Mouse (Mus musculus): ENCODE results near the gene Prelid3b. TPM values are rescaled to one million over a fixed set of nuclear protein-coding genes. Genes with fewer than 3 reads are reported as not detected.

Prelid3b gene
- polyA plus RNA-seq, 1 experiment from 2014 or later = 129 TPM

DNA sequence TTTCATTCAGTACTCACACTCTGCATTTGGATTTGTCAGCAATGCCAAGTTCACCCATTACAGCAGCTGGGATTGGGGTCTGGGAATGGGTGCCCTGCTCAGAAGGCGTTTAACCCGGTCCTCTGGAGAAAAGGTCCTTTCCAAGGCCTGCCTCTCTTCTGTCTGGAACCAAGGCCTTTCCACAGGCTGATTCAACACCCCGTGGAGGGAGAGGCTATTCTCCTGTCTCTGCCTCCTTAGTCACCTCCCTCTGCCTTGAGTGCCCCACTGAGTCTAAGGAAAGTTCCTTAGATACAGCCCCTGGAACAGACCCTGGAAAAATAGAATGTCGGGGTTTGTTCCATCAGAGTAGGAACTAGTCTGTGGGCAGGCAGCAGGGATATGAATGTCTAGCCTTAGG is 24.5 kb downstream of the Prelid3b start:
- H3K9me3 ChIP-seq = no peaks in the 10 kb centered on the region
- no peak overlapping the region for H3K27ac ChIP-seq
- peaks cover 11% of the 10 kb centered on the region for H3K4me1 ChIP-seq
- 92% methylated on average over 4 of the region's 4 CpGs for WGBS
- H3K27me3 ChIP-seq (ENCODE audit: poor library complexity, severe bottlenecking) = no peaks in the 10 kb centered on the region; the same call in 1 of the 2 replicates
- H3K4me3 ChIP-seq = no peak overlapping the region
- no peaks in the 10 kb centered on the region for H3K36me3 ChIP-seq (replicated peaks)
- no peak for DNase-seq (ENCODE audit: extremely low spot score, low spot score)

DNA sequence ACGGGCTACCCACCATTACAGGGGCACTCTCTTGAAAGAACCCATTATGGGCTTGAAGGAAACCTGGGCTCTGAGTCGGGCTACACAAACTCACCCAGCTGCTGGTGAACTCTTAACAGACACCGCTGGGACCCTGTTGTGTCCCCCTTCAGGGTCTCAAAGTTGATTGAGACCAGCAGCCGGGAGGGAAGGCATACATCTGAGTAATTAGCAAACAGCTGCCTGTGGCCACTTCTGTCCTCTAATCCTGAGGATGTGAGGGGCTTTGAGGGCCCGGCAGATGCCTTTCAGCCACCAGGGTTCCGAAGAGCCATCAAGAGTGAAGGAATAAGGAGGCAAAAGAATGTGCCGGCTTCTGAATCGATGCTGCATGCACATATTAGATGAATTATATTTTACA is 26.0 kb downstream of the Prelid3b start:
- WGBS = 62% methylated on average over 8 of the region's 8 CpGs
- peaks cover 16% of the 10 kb centered on the region for H3K4me1 ChIP-seq
- no peaks in the 10 kb centered on the region for H3K9me3 ChIP-seq
- H3K4me3 ChIP-seq = no peak overlapping the region
- no peaks in the 10 kb centered on the region; the same call in 1 of the 2 replicates for H3K27me3 ChIP-seq (ENCODE audit: poor library complexity, severe bottlenecking)
- H3K36me3 ChIP-seq (replicated peaks) = no peaks in the 10 kb centered on the region
- H3K27ac ChIP-seq = no peak overlapping the region
- no peak for DNase-seq (ENCODE audit: extremely low spot score, low spot score)

DNA sequence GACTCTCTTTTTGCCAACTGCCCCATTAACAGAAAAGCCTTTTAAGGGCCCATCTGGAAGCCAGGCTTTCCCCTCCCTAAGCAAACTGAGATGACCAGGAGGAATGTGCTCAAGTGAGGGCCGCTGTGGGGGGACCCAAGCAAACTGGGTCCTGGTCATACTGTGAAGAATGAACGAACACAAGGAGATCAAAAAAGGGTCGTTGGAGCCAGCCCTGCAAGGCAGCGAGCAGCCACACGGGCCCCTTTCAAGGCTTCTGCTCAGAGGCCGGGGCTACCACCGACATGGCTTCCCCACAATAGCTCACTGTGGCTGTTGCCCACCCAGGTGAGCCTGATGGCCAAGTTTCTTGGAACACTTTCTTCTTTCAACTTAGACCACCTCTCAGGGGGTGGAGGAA is 26.4 kb downstream of the Prelid3b start:
- H3K36me3 ChIP-seq (replicated peaks) = no peaks in the 10 kb centered on the region
- no peak for DNase-seq (ENCODE audit: extremely low spot score, low spot score)
- peaks cover 16% of the 10 kb centered on the region for H3K4me1 ChIP-seq
- no peaks in the 10 kb centered on the region; the same call in 1 of the 2 replicates for H3K27me3 ChIP-seq (ENCODE audit: poor library complexity, severe bottlenecking)
- no peak overlapping the region for H3K4me3 ChIP-seq
- no peaks in the 10 kb centered on the region for H3K9me3 ChIP-seq
- peak overlapping the region; percentile 35; the same call in 1 of the 2 replicates for H3K27ac ChIP-seq
- WGBS = 60% methylated on average over 7 of the region's 7 CpGs

DNA sequence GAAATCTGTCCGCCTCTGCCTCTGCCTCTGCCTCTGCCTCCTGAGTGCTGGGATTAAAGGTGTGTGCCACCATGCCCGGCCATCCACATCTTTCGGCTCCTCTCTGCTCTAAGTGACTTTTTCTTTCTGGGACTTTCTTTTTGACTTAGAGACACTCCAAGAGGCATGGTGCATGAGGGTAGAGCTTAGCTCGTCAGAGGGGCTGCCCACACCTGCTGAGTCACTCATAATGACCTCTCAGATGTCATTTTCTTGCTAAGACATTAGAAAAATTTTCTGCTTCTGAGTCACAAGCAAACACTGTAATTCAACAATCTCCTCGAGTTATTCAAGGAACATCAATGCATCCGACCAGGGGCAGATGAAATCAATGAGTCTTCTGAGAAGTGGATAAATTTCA is 27.9 kb downstream of the Prelid3b start:
- 89% methylated on average over 6 of the region's 6 CpGs for WGBS
- Histone ChIP-seq H3K27me3 (ENCODE audit: poor library complexity, severe bottlenecking) (no peaks in the 10 kb centered on the region; the same call in 1 of the 2 replicates), H3K36me3 (replicated peaks) (no peaks in the 10 kb centered on the region), H3K27ac (no peak overlapping the region), H3K4me1 (peaks cover 16% of the 10 kb centered on the region), H3K9me3 (no peaks in the 10 kb centered on the region), H3K4me3 (no peak overlapping the region)
- no peak for DNase-seq (ENCODE audit: extremely low spot score, low spot score)

DNA sequence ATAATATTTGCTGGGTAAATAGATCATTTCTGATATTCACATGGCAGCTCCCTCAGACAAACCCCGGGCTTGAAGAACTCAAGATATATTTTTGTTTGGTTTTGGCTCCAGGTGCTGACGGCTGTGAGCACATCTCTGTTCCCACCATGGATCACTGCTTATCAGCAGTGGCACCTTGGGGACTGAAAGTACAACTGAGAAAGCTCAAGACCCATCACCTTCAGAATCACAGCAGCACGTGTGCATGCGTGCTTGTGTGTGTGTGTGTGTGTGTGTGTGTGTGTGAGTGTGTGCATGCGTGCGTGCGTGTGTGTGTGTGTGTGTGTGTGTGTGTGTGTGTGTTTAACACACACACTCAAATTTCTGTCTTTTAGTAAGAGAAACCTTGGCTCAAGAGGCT is 28.5 kb downstream of the Prelid3b start:
- Histone ChIP-seq H3K27ac (no peak overlapping the region), H3K4me1 (peaks cover 20% of the 10 kb centered on the region), H3K9me3 (no peaks in the 10 kb centered on the region), H3K27me3 (ENCODE audit: poor library complexity, severe bottlenecking) (no peaks in the 10 kb centered on the region; the same call in 1 of the 2 replicates), H3K4me3 (no peak overlapping the region), H3K36me3 (replicated peaks) (no peaks in the 10 kb centered on the region)
- 91% methylated on average over 7 of the region's 7 CpGs for WGBS
- no peak for DNase-seq (ENCODE audit: extremely low spot score, low spot score)

DNA sequence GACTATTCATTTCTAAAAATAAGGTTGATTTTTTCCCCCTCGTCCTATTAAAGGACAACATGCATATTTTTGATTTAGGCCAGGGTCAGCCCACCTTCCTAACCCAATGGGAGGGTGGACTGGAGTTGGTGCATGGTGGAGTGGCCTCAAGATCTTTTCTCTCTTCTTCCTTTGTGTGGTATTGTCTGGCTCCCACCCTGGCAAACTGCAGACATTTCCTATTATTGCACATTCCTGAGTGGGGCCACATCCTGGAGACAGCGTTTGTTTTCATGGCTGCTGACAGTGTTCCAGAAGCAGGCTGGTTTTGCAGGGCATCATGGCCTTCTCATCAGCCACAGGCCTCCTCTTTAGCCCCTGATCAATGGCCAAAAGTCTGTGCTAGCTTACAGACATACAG is 29.8 kb downstream of the Prelid3b start:
- H3K4me3 ChIP-seq = no peak overlapping the region
- no peaks in the 10 kb centered on the region for H3K9me3 ChIP-seq
- H3K27ac ChIP-seq = peak overlapping the region; percentile 53; the same call in 1 of the 2 replicates
- peaks cover 34% of the 10 kb centered on the region for H3K4me1 ChIP-seq
- H3K27me3 ChIP-seq (ENCODE audit: poor library complexity, severe bottlenecking) = no peaks in the 10 kb centered on the region; the same call in 1 of the 2 replicates
- DNase-seq (ENCODE audit: extremely low spot score, low spot score) = no peak
- no peaks in the 10 kb centered on the region for H3K36me3 ChIP-seq (replicated peaks)
- WGBS = 80% methylated on average over 2 of the region's 2 CpGs

DNA sequence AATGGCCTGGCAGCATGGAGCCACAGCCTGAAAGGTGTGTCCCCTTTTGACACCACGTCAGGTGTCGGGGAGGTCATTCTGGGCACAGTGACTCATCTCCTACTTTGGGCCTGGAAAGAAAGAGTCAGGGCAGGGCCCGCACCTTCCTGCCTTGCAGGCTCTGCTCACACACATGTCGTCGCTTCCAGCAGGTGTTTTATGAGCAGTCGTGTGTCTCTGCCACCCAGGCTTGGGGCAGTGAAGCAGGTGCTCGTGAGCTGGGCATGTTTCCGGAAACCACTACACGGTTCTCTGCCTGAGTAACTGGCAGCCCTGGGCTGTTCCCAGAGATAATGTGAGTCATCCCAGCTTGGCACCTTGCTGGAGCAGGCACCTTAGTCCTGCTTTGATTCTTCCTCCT is 30.4 kb downstream of the Prelid3b start:
- Histone ChIP-seq H3K9me3 (no peaks in the 10 kb centered on the region), H3K36me3 (replicated peaks) (no peaks in the 10 kb centered on the region), H3K27me3 (ENCODE audit: poor library complexity, severe bottlenecking) (no peaks in the 10 kb centered on the region; the same call in 1 of the 2 replicates), H3K27ac (no peak overlapping the region), H3K4me1 (peaks cover 39% of the 10 kb centered on the region), H3K4me3 (no peak overlapping the region)
- WGBS = 85% methylated on average over 9 of the region's 9 CpGs
- no peak for DNase-seq (ENCODE audit: extremely low spot score, low spot score)

DNA sequence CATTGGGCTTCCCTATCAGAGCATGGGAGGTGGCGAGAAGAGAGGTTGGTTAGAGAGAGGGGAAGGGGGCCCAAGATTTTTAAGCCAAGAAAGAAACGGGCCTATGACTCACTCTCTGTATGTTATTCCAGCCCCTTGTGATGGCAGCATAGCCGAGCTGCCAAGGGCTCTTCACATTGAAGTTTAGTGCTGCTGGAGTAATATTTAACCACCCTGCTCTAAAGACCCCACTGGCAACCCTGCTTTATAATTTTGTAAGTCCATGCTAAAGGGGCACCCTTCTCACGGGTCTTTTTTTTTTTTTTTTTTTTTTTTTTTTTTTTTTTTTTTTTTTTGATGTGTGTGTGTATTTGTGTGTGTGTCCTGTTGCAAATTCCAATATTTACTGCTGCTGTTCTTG is 31.0 kb downstream of the Prelid3b start:
- Histone ChIP-seq H3K4me3 (no peak overlapping the region), H3K36me3 (replicated peaks) (0 out of 2 replicates have a peak, but pooled peaks cover under 1% of the 10 kb centered on the region), H3K27me3 (ENCODE audit: poor library complexity, severe bottlenecking) (no peaks in the 10 kb centered on the region), H3K4me1 (peaks cover 42% of the 10 kb centered on the region), H3K9me3 (no peaks in the 10 kb centered on the region), H3K27ac (no peak overlapping the region)
- no peak for DNase-seq (ENCODE audit: extremely low spot score, low spot score)
- WGBS = 82% methylated on average over 4 of the region's 4 CpGs

DNA sequence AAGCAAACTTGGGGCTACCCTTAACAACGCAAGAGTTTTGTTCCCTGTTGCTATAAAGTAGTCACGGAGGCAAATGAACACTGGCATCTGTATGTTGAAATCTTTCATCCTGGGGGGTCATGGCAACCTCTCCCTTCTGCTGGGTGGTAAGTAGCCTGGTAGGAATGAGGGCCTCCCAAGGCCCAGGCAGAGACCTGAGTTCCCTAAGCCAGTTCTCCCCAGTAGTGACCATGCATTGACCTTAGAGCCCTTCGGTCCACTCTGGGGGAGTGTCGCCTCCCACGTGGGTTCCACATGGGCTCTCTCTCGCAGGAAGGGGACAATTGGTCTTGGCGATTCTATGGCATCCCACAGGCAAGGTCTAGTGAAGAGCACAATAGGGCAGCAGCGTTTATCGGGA is 32.9 kb downstream of the Prelid3b start:
- no peak overlapping the region for H3K4me3 ChIP-seq
- H3K9me3 ChIP-seq = no peaks in the 10 kb centered on the region
- 88% methylated on average over 9 of the region's 9 CpGs for WGBS
- H3K27ac ChIP-seq = no peak overlapping the region
- no peak for DNase-seq (ENCODE audit: extremely low spot score, low spot score)
- peaks cover 18% of the 10 kb centered on the region for H3K36me3 ChIP-seq (replicated peaks)
- H3K27me3 ChIP-seq (ENCODE audit: poor library complexity, severe bottlenecking) = no peaks in the 10 kb centered on the region
- peaks cover 34% of the 10 kb centered on the region for H3K4me1 ChIP-seq

DNA sequence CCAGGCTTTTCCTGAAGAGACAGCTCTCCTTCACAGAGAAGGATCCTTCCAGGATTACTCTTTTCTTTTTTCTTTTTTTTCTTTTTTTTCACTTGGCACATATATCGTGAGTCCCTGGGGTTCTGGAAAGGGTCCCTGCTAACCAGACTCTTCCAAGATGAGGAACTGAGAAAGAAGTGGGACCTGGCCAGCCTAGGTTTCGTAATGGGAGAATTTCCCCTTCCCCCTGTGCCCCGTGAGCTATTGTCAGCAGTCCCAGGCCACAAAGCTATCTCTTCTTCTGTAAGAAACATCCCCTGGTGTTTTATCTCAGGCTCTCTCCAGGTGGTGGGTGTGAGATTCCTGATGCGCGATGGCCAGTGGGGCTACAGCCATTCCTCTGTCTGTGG is 33.4 kb downstream of the Prelid3b start:
- no peak for DNase-seq (ENCODE audit: extremely low spot score, low spot score)
- Histone ChIP-seq H3K27ac (peak overlapping the region; percentile 89), H3K9me3 (no peaks in the 10 kb centered on the region), H3K27me3 (ENCODE audit: poor library complexity, severe bottlenecking) (no peaks in the 10 kb centered on the region), H3K4me1 (peaks cover 34% of the 10 kb centered on the region), H3K36me3 (replicated peaks) (peaks cover 22% of the 10 kb centered on the region), H3K4me3 (peak overlapping the region; percentile 66)
- whole genome bisulfite sequencing = 48% methylated on average over 5 of the region's 5 CpGs

DNA sequence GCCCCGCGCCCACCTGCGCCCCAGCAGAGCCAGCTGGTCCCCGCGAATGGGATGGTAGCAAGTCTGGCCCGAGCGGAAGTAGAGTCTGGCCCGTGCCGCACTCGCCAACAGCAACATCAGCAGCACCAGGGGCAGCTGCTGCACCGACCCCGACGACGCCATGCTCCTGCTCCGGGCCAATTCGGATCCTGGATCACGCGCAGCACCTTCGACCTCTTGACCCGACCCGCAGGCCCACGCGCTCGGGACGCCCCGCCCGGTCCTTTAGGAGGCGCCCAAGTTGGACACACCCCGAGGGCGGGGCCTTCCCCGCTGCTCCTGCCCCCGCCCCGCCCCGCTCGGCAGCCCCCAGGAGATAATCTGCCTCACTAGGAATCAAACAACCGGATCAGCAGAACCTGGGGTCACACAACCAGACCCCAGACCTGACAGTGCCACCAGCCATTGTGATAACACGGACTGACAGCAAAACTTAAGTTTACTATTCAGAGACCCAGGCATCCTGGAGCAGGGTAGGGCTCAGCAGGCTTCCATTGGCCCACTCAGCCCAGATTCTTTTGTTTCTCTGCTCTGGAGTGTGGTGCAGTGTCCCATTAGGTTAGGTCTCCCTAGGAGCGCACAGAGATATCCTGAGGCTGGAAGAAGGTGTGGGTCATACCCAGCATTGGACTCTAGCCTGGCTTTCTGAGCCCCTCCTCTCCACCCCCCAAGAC is 34.0 kb downstream of the Prelid3b start, which contains the start of gene Ctsz:
Ctsz (minus strand) TSS at position 303 of the 713 bp plus-strand sequence.
- peaks cover 25% of the 10 kb centered on the region for H3K36me3 ChIP-seq (replicated peaks)
- peak; percentile 64 for DNase-seq (ENCODE audit: extremely low spot score, low spot score)
- H3K4me1 ChIP-seq = peaks cover 34% of the 10 kb centered on the region
- no peaks in the 10 kb centered on the region for H3K27me3 ChIP-seq (ENCODE audit: poor library complexity, severe bottlenecking)
- peak within 1 kb of the TSS; percentile 66 for H3K4me3 ChIP-seq
- peak within 1 kb of the TSS; percentile 89 for H3K27ac ChIP-seq
- no peaks in the 10 kb centered on the region for H3K9me3 ChIP-seq
- under 1% methylated on average over 38 of the region's 38 CpGs for WGBS

DNA sequence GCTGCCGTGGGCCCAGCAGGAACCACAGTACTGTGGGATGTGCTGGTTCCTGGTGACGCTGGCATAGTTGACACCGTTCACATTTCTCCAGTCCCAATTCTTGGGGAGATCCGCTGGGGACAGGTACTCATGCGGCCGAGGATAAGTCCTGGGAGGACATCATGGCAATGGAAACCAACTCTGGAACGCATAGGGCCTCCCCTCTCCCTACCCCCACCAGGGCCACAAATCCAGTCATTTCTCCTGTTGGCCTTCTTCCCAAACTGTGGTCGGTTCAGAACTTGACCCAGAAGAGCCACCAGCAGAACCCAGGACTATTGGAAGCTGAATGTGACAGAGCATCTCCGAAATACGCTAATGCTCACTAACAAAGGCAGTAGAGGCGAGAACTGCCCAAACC is 34.7 kb downstream of the Prelid3b start:
- peak overlapping the region; percentile 66 for H3K4me3 ChIP-seq
- no peak for DNase-seq (ENCODE audit: extremely low spot score, low spot score)
- H3K9me3 ChIP-seq = no peaks in the 10 kb centered on the region
- H3K36me3 ChIP-seq (replicated peaks) = peaks cover 32% of the 10 kb centered on the region
- peak overlapping the region; percentile 89 for H3K27ac ChIP-seq
- H3K27me3 ChIP-seq (ENCODE audit: poor library complexity, severe bottlenecking) = no peaks in the 10 kb centered on the region
- H3K4me1 ChIP-seq = peaks cover 31% of the 10 kb centered on the region
- WGBS = 63% methylated on average over 11 of the region's 11 CpGs

DNA sequence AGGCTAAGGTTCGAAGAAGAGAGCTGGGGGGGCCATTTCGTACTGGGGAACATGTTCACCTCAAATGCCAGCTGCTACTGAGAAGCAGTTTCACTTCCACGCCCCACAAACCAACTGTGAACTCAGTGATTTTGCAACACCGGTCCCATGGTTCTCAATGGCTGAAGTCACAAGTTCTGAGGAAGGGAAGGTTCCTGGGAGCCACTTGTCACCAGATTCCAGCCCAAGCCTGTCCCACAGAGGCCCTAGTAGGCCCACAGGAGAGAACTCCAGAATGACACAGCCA is 35.2 kb downstream of the Prelid3b start:
- Histone ChIP-seq H3K4me3 (peak overlapping the region; percentile 66), H3K4me1 (peaks cover 30% of the 10 kb centered on the region), H3K36me3 (replicated peaks) (peaks cover 36% of the 10 kb centered on the region), H3K9me3 (no peaks in the 10 kb centered on the region), H3K27ac (peak overlapping the region; percentile 89; the same call in 1 of the 2 replicates), H3K27me3 (ENCODE audit: poor library complexity, severe bottlenecking) (no peaks in the 10 kb centered on the region)
- 93% methylated on average over 4 of the region's 4 CpGs for WGBS
- no peak for DNase-seq (ENCODE audit: extremely low spot score, low spot score)

Data from forebrain, embryonic 10.5 days (tissue).